Mouse (Mus musculus) MEL (cell line): ENCODE data around the gene Spesp1. TPM values are rescaled to one million over a fixed set of nuclear protein-coding genes. Genes with fewer than 3 reads are reported as not detected.

Source experiments
- DNase-seq: peaks from one replicate; pipeline ENCODE4 v3.0.0; 2011; ENCODE audit warnings: low read depth, low spot score
- H3K27ac ChIP-seq: 2 replicates; pipeline ENCODE4 v1.5.1; 2012; ENCODE audit warnings: low read depth, mild to moderate bottlenecking, control low read depth, low read length, moderate library complexity; ENCODE audit not compliant: control insufficient read depth
- H3K27me3 ChIP-seq, 2 experiments: fragments of 150-350 bp in 1 of 2; sonication (generic) in 1 of 2; 2 replicates each; pipeline ENCODE4 v1.6.1; 2012; ENCODE audit warnings: low read length in 2 of 2, mild to moderate bottlenecking in 2 of 2, improper control_type of control experiment in 1 of 2, moderate library complexity in 1 of 2; ENCODE audit not compliant: insufficient read depth in 2 of 2, control insufficient read depth in 1 of 2
- H3K36me3 ChIP-seq, 2 experiments: 2 replicates each; pipeline ENCODE4 v1.6.1; 2012 to 2014; ENCODE audit warnings: low read length in 2 of 2, improper control_type of control experiment in 1 of 2, inconsistent platforms in 1 of 2, mild to moderate bottlenecking in 1 of 2; ENCODE audit not compliant: insufficient read depth in 2 of 2, control insufficient read depth in 1 of 2
- H3K4me1 ChIP-seq, 2 experiments: fragments of 150-350 bp in 1 of 2; sonication (generic) in 1 of 2; 2 replicates each; pipeline ENCODE4 v1.6.1; 2012; ENCODE audit warnings: low read length in 2 of 2, improper control_type of control experiment in 1 of 2, mild to moderate bottlenecking in 1 of 2; ENCODE audit not compliant: insufficient read depth in 2 of 2, control insufficient read depth in 1 of 2
- H3K4me3 ChIP-seq, 2 experiments: fragments of 150-350 bp in 1 of 2; sonication (generic) in 1 of 2; 2 replicates each; pipeline ENCODE4 v1.5.1; 2012; ENCODE audit warnings: low read depth in 2 of 2, low read length in 2 of 2, mild to moderate bottlenecking in 2 of 2, moderate library complexity in 2 of 2, control low read depth in 1 of 2, improper control_type of control experiment in 1 of 2; ENCODE audit not compliant: control insufficient read depth in 1 of 2, insufficient read depth in 1 of 2
- H3K79me2 ChIP-seq: 2 replicates; pipeline ENCODE4 v1.6.1; 2012; ENCODE audit warnings: mild to moderate bottlenecking, low read length, moderate library complexity; ENCODE audit not compliant: control insufficient read depth, poor library complexity, insufficient read depth
- H3K9ac ChIP-seq: 2 replicates; pipeline ENCODE4 v1.6.1; 2012; ENCODE audit warnings: low read depth, mild to moderate bottlenecking, control low read depth, low read length, moderate library complexity; ENCODE audit not compliant: control insufficient read depth, poor library complexity, severe bottlenecking
- H3K9me3 ChIP-seq: fragments of 150-350 bp; sonication (generic); replicated peaks from 2 replicates; pipeline ENCODE4 v1.6.1; 2012; ENCODE audit warnings: mild to moderate bottlenecking, low read length, improper control_type of control experiment, moderate library complexity; ENCODE audit not compliant: insufficient read depth
- BHLHE40 ChIP-seq: IDR thresholded peaks from 2 replicates; pipeline ENCODE4 v1.6.1; 2012; ENCODE audit warnings: low read depth, mild to moderate bottlenecking, inconsistent platforms, low read length, improper control_type of control experiment, borderline replicate concordance
- CHD1 ChIP-seq: IDR thresholded peaks from 2 replicates; pipeline ENCODE4 v1.6.1; 2012; ENCODE audit warnings: low read depth, mild to moderate bottlenecking, inconsistent platforms, low read length, improper control_type of control experiment
- CHD2 ChIP-seq: IDR thresholded peaks from 2 replicates; pipeline ENCODE4 v1.6.1; 2011; ENCODE audit warnings: low read length, improper control_type of control experiment
- CTCF ChIP-seq, 3 experiments: IDR thresholded peaks in 2 of 3; conservative IDR thresholded peaks in 1 of 3; 2 replicates each; pipeline ENCODE4 v1.5.1; 2011 to 2012; ENCODE audit warnings: low read length in 3 of 3, low read depth in 2 of 3, mild to moderate bottlenecking in 2 of 3, improper control_type of control experiment in 1 of 3, inconsistent platforms in 1 of 3, mixed read lengths in 1 of 3, moderate library complexity in 1 of 3; ENCODE audit not compliant: control insufficient read depth in 1 of 3, insufficient read depth in 1 of 3, poor library complexity in 1 of 3, severe bottlenecking in 1 of 3
- E2F4 ChIP-seq: IDR thresholded peaks from 2 replicates; pipeline ENCODE4 v1.6.1; 2011; ENCODE audit warnings: low read depth, low read length, improper control_type of control experiment, borderline replicate concordance
- ELF1 ChIP-seq: IDR thresholded peaks from 2 replicates; pipeline ENCODE4 v1.6.1; 2014; ENCODE audit warnings: low read depth, mild to moderate bottlenecking, inconsistent platforms, low read length, improper control_type of control experiment, moderate library complexity
- EP300 ChIP-seq, 2 experiments: IDR thresholded peaks; 2 replicates each; pipeline ENCODE4 v1.6.1; 2011; ENCODE audit warnings: improper control_type of control experiment in 2 of 2, low read length in 2 of 2, low read depth in 1 of 2, mild to moderate bottlenecking in 1 of 2
- HCFC1 ChIP-seq: IDR thresholded peaks from 2 replicates; pipeline ENCODE4 v1.6.1; 2012; ENCODE audit warnings: low read depth, mild to moderate bottlenecking, inconsistent platforms, low read length, improper control_type of control experiment, moderate library complexity
- JUND ChIP-seq: IDR thresholded peaks from 2 replicates; pipeline ENCODE4 v1.6.1; 2011; ENCODE audit warnings: low read depth, mild to moderate bottlenecking, improper control_type of control experiment, low read length
- KAT2A ChIP-seq: conservative IDR thresholded peaks from 2 replicates; pipeline ENCODE4 v1.6.1; 2012; ENCODE audit warnings: low read depth, low read length, improper control_type of control experiment, inconsistent platforms
- MAFK ChIP-seq: IDR thresholded peaks from 2 replicates; pipeline ENCODE4 v1.6.1; 2011; ENCODE audit warnings: low read depth, mild to moderate bottlenecking, low read length, improper control_type of control experiment, borderline replicate concordance
- MAX ChIP-seq: IDR thresholded peaks from 2 replicates; pipeline ENCODE4 v1.6.1; 2011; ENCODE audit warnings: low read length, improper control_type of control experiment
- MAZ ChIP-seq: IDR thresholded peaks from 2 replicates; pipeline ENCODE4 v1.6.1; 2012; ENCODE audit warnings: low read depth, mild to moderate bottlenecking, inconsistent platforms, low read length, improper control_type of control experiment
- MEF2A ChIP-seq: IDR thresholded peaks from 2 replicates; pipeline ENCODE4 v1.6.1; 2014; ENCODE audit warnings: low read depth, mild to moderate bottlenecking, inconsistent platforms, low read length, improper control_type of control experiment; ENCODE audit not compliant: poor library complexity, insufficient replicate concordance, severe bottlenecking; ENCODE audit errors: extremely low read depth
- MXI1 ChIP-seq: IDR thresholded peaks from 2 replicates; pipeline ENCODE4 v1.6.1; 2011; ENCODE audit warnings: mild to moderate bottlenecking, low read depth, low read length, improper control_type of control experiment
- NELFE ChIP-seq: IDR thresholded peaks from 2 replicates; pipeline ENCODE4 v1.6.1; 2011; ENCODE audit warnings: low read depth, low read length, improper control_type of control experiment
- NRF1 ChIP-seq: IDR thresholded peaks from 2 replicates; pipeline ENCODE4 v1.6.1; 2014; ENCODE audit warnings: low read depth, mild to moderate bottlenecking, inconsistent platforms, low read length, improper control_type of control experiment, moderate library complexity; ENCODE audit not compliant: poor library complexity, insufficient read depth, severe bottlenecking
- POLR2A ChIP-seq, 2 experiments: IDR thresholded peaks; 2 replicates each; pipeline ENCODE4 v1.6.1; 2011 to 2012; ENCODE audit warnings: low read length in 2 of 2, mild to moderate bottlenecking in 2 of 2, control low read depth in 1 of 2, improper control_type of control experiment in 1 of 2, low read depth in 1 of 2, moderate library complexity in 1 of 2; ENCODE audit not compliant: control insufficient read depth in 1 of 2, insufficient read depth in 1 of 2, poor library complexity in 1 of 2
- POLR2AphosphoS2 ChIP-seq: IDR thresholded peaks from 2 replicates; pipeline ENCODE4 v1.6.1; 2011; ENCODE audit warnings: low read length, improper control_type of control experiment
- POLR2AphosphoS5 ChIP-seq: IDR thresholded peaks from 2 replicates; pipeline ENCODE4 v1.6.1; 2012; ENCODE audit warnings: low read depth, borderline replicate concordance, mild to moderate bottlenecking, inconsistent platforms, low read length, moderate library complexity, mixed read lengths
- RAD21 ChIP-seq: IDR thresholded peaks from 2 replicates; pipeline ENCODE4 v1.6.1; 2011; ENCODE audit warnings: mild to moderate bottlenecking, low read depth, low read length, improper control_type of control experiment
- SIN3A ChIP-seq: IDR thresholded peaks from 2 replicates; pipeline ENCODE4 v1.6.1; 2012; ENCODE audit warnings: low read length, improper control_type of control experiment, inconsistent platforms
- SMC3 ChIP-seq: IDR thresholded peaks from 2 replicates; pipeline ENCODE4 v1.6.1; 2011; ENCODE audit warnings: low read depth, low read length, improper control_type of control experiment
- TAL1 ChIP-seq: IDR thresholded peaks from 2 replicates; pipeline ENCODE4 v1.6.1; 2012; ENCODE audit warnings: mild to moderate bottlenecking, inconsistent platforms, low read length, moderate library complexity, mixed read lengths
- TBP ChIP-seq: IDR thresholded peaks from 2 replicates; pipeline ENCODE4 v1.8.0; 2011; ENCODE audit warnings: low read depth, low read length, improper control_type of control experiment
- UBTF ChIP-seq: IDR thresholded peaks from 2 replicates; pipeline ENCODE4 v1.6.1; 2012; ENCODE audit warnings: low read depth, mild to moderate bottlenecking, inconsistent platforms, low read length, improper control_type of control experiment, moderate library complexity, borderline replicate concordance; ENCODE audit not compliant: insufficient read depth
- ZC3H11A ChIP-seq: IDR thresholded peaks from 2 replicates; pipeline ENCODE4 v1.6.1; 2012; ENCODE audit warnings: low read depth, mild to moderate bottlenecking, inconsistent platforms, low read length, improper control_type of control experiment
- ZKSCAN1 ChIP-seq: IDR thresholded peaks from 2 replicates; pipeline ENCODE4 v1.6.1; 2012; ENCODE audit warnings: low read depth, mild to moderate bottlenecking, inconsistent platforms, low read length, improper control_type of control experiment, moderate library complexity
- ZNF384 ChIP-seq: IDR thresholded peaks from 2 replicates; pipeline ENCODE4 v1.6.1; 2012; ENCODE audit warnings: low read depth, mild to moderate bottlenecking, inconsistent platforms, low read length, improper control_type of control experiment
- polyA plus RNA-seq, 2 experiments: library from polyadenylated mRNA; stranded (reverse) in 1 of 2; unstranded in 1 of 2; fragments of >175 nt in 1 of 2; fragments of >200 nt in 1 of 2; gene quantifications; 2 replicates each; pipeline versions ENCODE4 v1.2.1 to v1.2.4; 2012; ENCODE audit warnings: low replicate concordance in 2 of 2, low read depth in 1 of 2; ENCODE audit not compliant: insufficient read length in 2 of 2, insufficient read depth in 1 of 2, missing spikeins in 1 of 2
- total RNA-seq: library from RNA; depleted of rRNA; stranded (reverse); fragments of 300-350 nt; gene quantifications from 2 replicates; pipeline ENCODE4 v1.2.3, GENCODE M21; 2012

The Spesp1 gene
- total and polyA plus RNA-seq, 3 experiments, result not detected

DNA sequence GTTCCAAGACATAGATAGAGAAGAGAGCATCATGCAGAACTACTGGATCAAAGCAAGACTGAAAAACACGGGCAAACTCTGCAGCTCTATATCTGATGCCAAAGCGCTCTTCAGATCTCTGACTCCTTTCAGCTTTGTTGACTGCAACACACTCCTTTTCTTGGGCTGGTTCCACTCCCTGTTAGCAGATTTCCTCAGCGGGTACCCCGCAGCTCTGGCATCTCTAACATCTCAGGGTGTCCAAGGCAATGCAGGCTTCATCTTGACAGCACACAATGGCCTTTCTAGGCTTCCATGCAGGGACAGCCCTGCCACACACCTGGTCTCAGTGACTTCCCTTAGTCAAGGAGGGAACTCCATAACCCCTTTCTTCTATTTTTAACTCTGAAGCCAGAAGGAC, 31.7 kb downstream of the Spesp1 start:
- H3K9ac ChIP-seq, result no peak overlapping the region
- no peak overlapping the region for H3K4me3 ChIP-seq
- H3K36me3 ChIP-seq, result no peaks in the 10 kb centered on the region
- TF ChIP-seq POLR2A (IDR thresholded peaks at IDR 0.05; ENCODE audit: control insufficient read depth in 1 of 2, insufficient read depth in 1 of 2, low read depth in 1 of 2, low read length in 2 of 2, poor library complexity in 1 of 2) (no peak), ZC3H11A (no peak), ZKSCAN1 (no peak), UBTF (no peak), MAFK (no peak), CHD1 (no peak), POLR2AphosphoS5 (no peak), E2F4 (no peak), JUND (no peak), ZNF384 (no peak), BHLHE40 (no peak), SIN3A (no peak), RAD21 (no peak), CTCF (IDR thresholded peaks at IDR 0.05 in 2 of 3, conservative IDR thresholded peaks at IDR 0.05 in 1 of 3; ENCODE audit: control insufficient read depth in 1 of 3, insufficient read depth in 1 of 3, low read depth in 2 of 3, low read length in 3 of 3, poor library complexity in 1 of 3, severe bottlenecking in 1 of 3) (no peak), EP300 (IDR thresholded peaks at IDR 0.05; ENCODE audit: low read depth in 1 of 2, low read length in 2 of 2) (no peak), CHD2 (no peak), ELF1 (no peak), MAZ (no peak), MXI1 (no peak)
- DNase-seq, result no peak
- no peak overlapping the region for H3K27ac ChIP-seq
- no peaks in the 10 kb centered on the region for H3K79me2 ChIP-seq
- H3K4me1 ChIP-seq, result peaks cover 0 to 2% of the 10 kb centered on the region in 2 experiments; a peak in 1 of 4 replicates
- peaks cover 9 to 19% of the 10 kb centered on the region in 2 experiments for H3K27me3 ChIP-seq
- no peaks in the 10 kb centered on the region for H3K9me3 ChIP-seq

DNA sequence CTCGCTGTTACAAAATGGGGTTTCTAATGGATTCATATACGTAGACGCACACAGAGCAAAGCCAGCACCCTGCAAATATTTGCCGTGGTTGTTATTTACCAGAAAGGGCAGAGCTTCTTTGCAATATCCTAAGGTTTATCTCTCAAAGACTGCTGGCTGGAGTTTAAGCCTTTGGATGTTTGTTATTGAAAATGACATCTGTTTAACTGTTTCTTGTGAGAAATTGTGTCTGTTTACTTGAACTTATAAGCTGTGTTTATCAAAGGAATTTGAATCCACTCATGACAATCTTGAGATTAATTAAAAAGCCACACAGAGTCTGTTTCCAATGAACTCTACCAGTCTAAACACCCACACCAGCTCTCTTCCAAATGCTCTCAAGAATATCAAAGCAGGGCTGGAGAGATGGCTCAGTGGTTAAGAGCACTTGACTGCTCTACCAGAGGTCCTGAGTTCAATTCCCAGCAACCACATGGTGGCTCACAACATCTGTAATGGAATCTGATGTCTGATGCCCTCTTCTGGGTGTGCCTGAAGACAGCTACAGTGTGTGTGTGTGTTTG, 35.5 kb downstream of the Spesp1 start:
- Histone ChIP-seq H3K9ac (no peak overlapping the region), H3K27ac (no peak overlapping the region), H3K4me1 (peaks cover 0 to 2% of the 10 kb centered on the region in 2 experiments; a peak in 1 of 4 replicates), H3K36me3 (no peaks in the 10 kb centered on the region), H3K9me3 (no peaks in the 10 kb centered on the region), H3K79me2 (no peaks in the 10 kb centered on the region), H3K27me3 (peaks cover 4 to 20% of the 10 kb centered on the region in 2 experiments), H3K4me3 (no peak overlapping the region)
- no peak for TF ChIP-seq BHLHE40
- no peak for TF ChIP-seq UBTF
- TF ChIP-seq SMC3, result no peak
- no peak for TF ChIP-seq POLR2AphosphoS2
- TF ChIP-seq KAT2A, result no peak
- TF ChIP-seq MEF2A, result no peak
- no peak for TF ChIP-seq NELFE
- no peak for TF ChIP-seq MXI1
- no peak for TF ChIP-seq MAX
- TF ChIP-seq NRF1, result no peak
- TF ChIP-seq MAFK, result no peak
- TF ChIP-seq POLR2A (IDR thresholded peaks at IDR 0.05; ENCODE audit: control insufficient read depth in 1 of 2, insufficient read depth in 1 of 2, low read depth in 1 of 2, low read length in 2 of 2, poor library complexity in 1 of 2), result no peak
- TF ChIP-seq HCFC1, result no peak
- no peak for TF ChIP-seq TBP
- no peak for TF ChIP-seq EP300 (IDR thresholded peaks at IDR 0.05; ENCODE audit: low read depth in 1 of 2, low read length in 2 of 2)
- TF ChIP-seq ZKSCAN1, result no peak
- TF ChIP-seq TAL1, result no peak
- TF ChIP-seq E2F4, result no peak
- TF ChIP-seq CTCF (IDR thresholded peaks at IDR 0.05 in 2 of 3, conservative IDR thresholded peaks at IDR 0.05 in 1 of 3; ENCODE audit: control insufficient read depth in 1 of 3, insufficient read depth in 1 of 3, low read depth in 2 of 3, low read length in 3 of 3, poor library complexity in 1 of 3, severe bottlenecking in 1 of 3), result no peak
- DNase-seq, result no peak
